ENCODE assay signal across 35 mouse cellular contexts in the genomic region with DNA sequence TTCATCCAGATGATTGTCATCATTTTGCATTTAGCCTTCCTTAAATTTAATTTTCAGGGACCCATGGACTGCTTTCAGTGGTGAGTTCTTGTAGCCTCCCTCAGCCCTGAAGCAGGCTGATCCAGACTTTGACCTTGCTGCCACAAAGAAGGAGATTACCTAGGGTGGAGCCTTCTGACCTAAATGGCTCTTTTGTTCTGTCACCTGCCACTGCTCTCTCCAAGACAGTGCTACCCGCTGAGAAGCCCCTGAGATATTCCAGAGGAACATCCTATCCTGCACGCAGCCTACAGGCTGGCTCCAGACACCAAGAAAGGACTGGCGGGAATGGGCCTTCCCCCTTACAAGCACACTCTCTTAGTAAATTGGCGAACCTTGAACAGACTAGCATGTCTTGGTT. TPM values are rescaled to one million over a fixed set of nuclear protein-coding genes. Genes with fewer than 3 reads are reported as not detected.
A peak's percentile ranks its signal among the peaks of the same experiment; 100 is the strongest.
DNase-seq lines count a peak whose midpoint lies in the region; ATAC-seq and TF ChIP-seq lines count a peak whose summit lies in the region.
"Had no signal": no experiment of that assay in that cellular context is flagged by ENCODE, and none has a peak within 500 bp of the region (broad histone marks: within the 10 kb centered on the region; RNA-seq: fewer than 3 reads in every experiment).

No protein-coding gene starts in this region.

- H3K36me3 ChIP-seq in liver, adult 2 months (ENCODE audit: control insufficient read depth, insufficient read depth, low read length): peaks cover 6% of the 10 kb centered on the region; the same call in 1 of the 2 replicates
- H3K36me3 ChIP-seq in liver, postnatal 0 days (replicated peaks; ENCODE audit: insufficient read depth, low read length): no peaks in the 10 kb centered on the region
- no peaks in the 10 kb centered on the region for H3K36me3 ChIP-seq in intestine, embryonic 15.5 days
- H3K36me3 ChIP-seq: embryonic facial prominence, embryonic 12.5 days; embryonic facial prominence, embryonic 15.5 days; G1E; hindbrain, embryonic 12.5 days; hindbrain, embryonic 15.5 days had no signal

- TF ChIP-seq POLR2A in liver, adult 2 months (IDR thresholded peaks at IDR 0.05; ENCODE audit: extremely low read depth, insufficient read depth, low read length): no peak

- H3K4me3 ChIP-seq in liver, adult 2 months (ENCODE audit: insufficient read depth, low read depth, low read length): no peak overlapping the region
- H3K4me3 ChIP-seq in liver, postnatal 0 days (ENCODE audit: low read depth, low read length): no peak overlapping the region
- no peak overlapping the region for H3K4me3 ChIP-seq in intestine, embryonic 15.5 days (replicated peaks)
- H3K4me3 ChIP-seq: embryonic facial prominence, embryonic 12.5 days; embryonic facial prominence, embryonic 15.5 days; gastrocnemius, adult 2 months; hindbrain, embryonic 12.5 days; hindbrain, embryonic 15.5 days had no signal

- no peak for DNase-seq in liver, adult 2 months (ENCODE audit: extremely low read depth, low read depth, low spot score)
- no peak for DNase-seq in liver, postnatal 0 days
- peak; percentile 89 for DNase-seq in R1 (ENCODE audit: low read depth, low spot score)
- peak; percentile 21 for DNase-seq in large intestine, adult 2 months (ENCODE audit: low read depth, low spot score)
- no peak for DNase-seq in layer of hippocampus, adult 8-10 months (ENCODE audit: low spot score in 2 of 2)
- no peak for DNase-seq in thymus, postnatal 0 days (ENCODE audit: low spot score)
- DNase-seq in right cerebral cortex, postnatal 36 days (ENCODE audit: low spot score in 2 of 2): no peak
- DNase-seq: adrenal gland, postnatal 10 days; B cell, adult 2 months; cerebellum, adult 11 months; cerebellum, adult 8-10 months; cerebellum, postnatal 10 days; forebrain, postnatal 0 days; gastrocnemius, adult 2 months; gastrocnemius, postnatal 14 days; heart, adult 11 months had no signal

- H3K27ac ChIP-seq in liver, adult 2 months (replicated peaks; ENCODE audit: insufficient read depth, low read depth, low read length): peak overlapping the region; percentile 60; the same call in 1 of the 2 replicates
- H3K27ac ChIP-seq in liver, postnatal 0 days (ENCODE audit: low read depth): no peak overlapping the region
- H3K27ac ChIP-seq in intestine, embryonic 15.5 days: no peak overlapping the region
- H3K27ac ChIP-seq: embryonic facial prominence, embryonic 12.5 days; embryonic facial prominence, embryonic 15.5 days; gastrocnemius, adult 2 months; hindbrain, embryonic 12.5 days; hindbrain, embryonic 15.5 days had no signal

- H3K79me2 ChIP-seq in liver, adult 2 months (ENCODE audit: control insufficient read depth, insufficient read depth, low read length): peaks cover 5% of the 10 kb centered on the region; the same call in 1 of the 2 replicates

- H3K4me1 ChIP-seq in liver, adult 2 months (ENCODE audit: control insufficient read depth, insufficient read depth, low read length): peaks cover 8% of the 10 kb centered on the region
- no peaks in the 10 kb centered on the region for H3K4me1 ChIP-seq in liver, postnatal 0 days (ENCODE audit: insufficient read depth)
- no peaks in the 10 kb centered on the region for H3K4me1 ChIP-seq in intestine, embryonic 15.5 days (replicated peaks)
- H3K4me1 ChIP-seq: embryonic facial prominence, embryonic 12.5 days; embryonic facial prominence, embryonic 15.5 days; hindbrain, embryonic 12.5 days; hindbrain, embryonic 15.5 days had no signal

- ATAC-seq in liver, postnatal 0 days: no peak
- peak; percentile 81 for ATAC-seq in intestine, embryonic 15.5 days
- ATAC-seq: forebrain, embryonic 14.5 days; forebrain, postnatal 0 days; Patski had no signal

- no peak for TF ChIP-seq CTCF in liver, adult 2 months (IDR thresholded peaks at IDR 0.05; ENCODE audit: low read depth, low read length)
- no peak for TF ChIP-seq CTCF in liver, postnatal 0 days (IDR thresholded peaks at IDR 0.05; ENCODE audit: low read depth)

- 84% methylated on average over 4 of the region's 4 CpGs for WGBS in liver, adult 2 months
- WGBS in liver, postnatal 0 days (ENCODE audit: insufficient replicate concordance): 73% methylated on average over 4 of the region's 4 CpGs
- WGBS in intestine, embryonic 15.5 days: 54% methylated on average over 4 of the region's 4 CpGs
- 32% methylated on average over 4 of the region's 4 CpGs for WGBS in large intestine, adult 2 months

- no peak overlapping the region for H3K4me2 ChIP-seq in liver, postnatal 0 days (ENCODE audit: low read depth, low read length)
- no peak overlapping the region for H3K4me2 ChIP-seq in intestine, embryonic 15.5 days (replicated peaks)
- H3K4me2 ChIP-seq: embryonic facial prominence, embryonic 12.5 days; embryonic facial prominence, embryonic 15.5 days; heart, embryonic 11.5 days; hindbrain, embryonic 12.5 days; hindbrain, embryonic 15.5 days had no signal

- H3K27me3 ChIP-seq in liver, adult 2 months (ENCODE audit: control insufficient read depth, insufficient read depth, low read length): no peaks in the 10 kb centered on the region
- no peaks in the 10 kb centered on the region for H3K27me3 ChIP-seq in liver, postnatal 0 days (ENCODE audit: insufficient read depth, low read length)
- no peaks in the 10 kb centered on the region for H3K27me3 ChIP-seq in intestine, embryonic 15.5 days (replicated peaks)
- H3K27me3 ChIP-seq: embryonic facial prominence, embryonic 12.5 days; embryonic facial prominence, embryonic 15.5 days; hindbrain, embryonic 12.5 days; hindbrain, embryonic 15.5 days; Patski had no signal

- H3K9me3 ChIP-seq in liver, postnatal 0 days (ENCODE audit: low read length): no peaks in the 10 kb centered on the region
- no peaks in the 10 kb centered on the region for H3K9me3 ChIP-seq in intestine, embryonic 15.5 days
- H3K9me3 ChIP-seq: embryonic facial prominence, embryonic 12.5 days; embryonic facial prominence, embryonic 15.5 days; hindbrain, embryonic 12.5 days; hindbrain, embryonic 15.5 days had no signal

- TF ChIP-seq EP300 in liver, postnatal 0 days (IDR thresholded peaks at IDR 0.05; ENCODE audit: low read depth): no peak

- no peak overlapping the region for H3K9ac ChIP-seq in liver, adult 2 months (ENCODE audit: low read depth, low read length)
- H3K9ac ChIP-seq in liver, postnatal 0 days (replicated peaks): no peak overlapping the region
- H3K9ac ChIP-seq in intestine, embryonic 15.5 days: no peak overlapping the region
- H3K9ac ChIP-seq: embryonic facial prominence, embryonic 12.5 days; embryonic facial prominence, embryonic 15.5 days; forebrain, postnatal 0 days; hindbrain, embryonic 12.5 days; hindbrain, embryonic 15.5 days had no signal

RNA-seq across cellular contexts. Expression of gene Hsd3b2, which starts 10.0 kb away (rescaled TPM):
- 23.0 and 23.2 TPM in 2 replicates for total RNA-seq in liver, adult 2 months (2014; rRNA removed)
- polyA plus RNA-seq in liver, adult 2 months (2012; rRNA removed): 14.4 and 15.5 TPM in 2 replicates
- 2.0 and 2.1 TPM in 2 replicates for polyA plus RNA-seq in liver, postnatal 0 days (2015; fragmentation: Nextera tagmentation; extraction: Ambion mirVana)
- 0.18 and 0.28 TPM in 2 replicates for polyA plus RNA-seq in intestine, embryonic 15.5 days (2015; fragmentation: Nextera tagmentation; extraction: Ambion mirVana)
- polyA plus RNA-seq in large intestine, adult 2 months (2012; rRNA removed): 0.36 and 0.56 TPM in 2 replicates
- total RNA-seq in layer of hippocampus, adult 8-10 months (2022): under 1 TPM in 3 of 4 experiments, not detected in 1; 0.09 to 0.24 (median 0.20) TPM
- not detected in 2 replicates for polyA plus RNA-seq in thymus, postnatal 0 days (2015; fragmentation: Nextera tagmentation; extraction: Ambion mirVana)
- total RNA-seq: adrenal gland, adult 18-20 months; CH12.LX; forebrain, postnatal 0 days; gastrocnemius, adult 2 months; gastrocnemius, postnatal 14 days; gastrocnemius, postnatal 4 days; heart, adult 8-10 months; heart, postnatal 25 days; hematopoietic stem cell, adult 5-6 weeks had no signal
- polyA plus RNA-seq: embryonic facial prominence, embryonic 12.5 days; embryonic facial prominence, embryonic 15.5 days; forebrain, embryonic 11.5 days; G1E; heart, embryonic 11.5 days; heart, embryonic 14.5 days; heart, postnatal 0 days; hindbrain, embryonic 12.5 days had no signal

RNA-seq across cellular contexts. Expression of gene Hsd3b3, which starts 28.6 kb away (rescaled TPM):
- 263 and 290 TPM in 2 replicates for total RNA-seq in liver, adult 2 months (2014; rRNA removed)
- polyA plus RNA-seq in liver, adult 2 months (2012; rRNA removed): 213 and 241 TPM in 2 replicates
- polyA plus RNA-seq in liver, postnatal 0 days (2015; fragmentation: Nextera tagmentation; extraction: Ambion mirVana): 83.5 and 99.1 TPM in 2 replicates
- polyA plus RNA-seq in intestine, embryonic 15.5 days (2015; fragmentation: Nextera tagmentation; extraction: Ambion mirVana): 10.5 and 12.7 TPM in 2 replicates
- polyA plus RNA-seq in large intestine, adult 2 months (2012; rRNA removed): 6.4 and 14.0 TPM in 2 replicates
- not detected for total RNA-seq in layer of hippocampus, adult 8-10 months (2022)
- polyA plus RNA-seq in thymus, postnatal 0 days (2015; fragmentation: Nextera tagmentation; extraction: Ambion mirVana): not detected in 2 replicates
- total RNA-seq: adrenal gland, adult 18-20 months; CH12.LX; forebrain, postnatal 0 days; gastrocnemius, adult 2 months; gastrocnemius, postnatal 14 days; heart, adult 8-10 months; heart, postnatal 25 days; hematopoietic stem cell, adult 5-6 weeks had no signal
- polyA plus RNA-seq: embryonic facial prominence, embryonic 15.5 days; forebrain, embryonic 11.5 days; frontal cortex, adult 2 months; G1E; heart, embryonic 14.5 days; heart, postnatal 0 days had no signal

Comparison
In these comparisons a context has a peak if more than half of its experiments do, and no peak if none do; other contexts are left out.
1. DNase-seq: peak in R1 (single experiment) and large intestine, adult 2 months (single experiment); none in liver, adult 2 months (single experiment), liver, postnatal 0 days (single experiment), layer of hippocampus, adult 8-10 months (0 of 2), thymus, postnatal 0 days (single experiment) and right cerebral cortex, postnatal 36 days (0 of 2).